Mouse (Mus musculus): Measurements from ENCODE around the gene Slf2.

- TF ChIP-seq CTCF (IDR thresholded peaks at IDR 0.05; ENCODE audit: low read depth, low read length) (no peak), GATA1 (IDR thresholded peaks at IDR 0.05; ENCODE audit: borderline replicate concordance, low read length) (no peak), POLR2AphosphoS5 (IDR thresholded peaks at IDR 0.05; ENCODE audit: insufficient replicate concordance, low read depth, low read length) (no peak), GATA2 (IDR thresholded peaks at IDR 0.05; ENCODE audit: borderline replicate concordance, low read depth, low read length) (no peak), TAL1 (conservative IDR thresholded peaks at IDR 0.05; ENCODE audit: low read depth, low read length) (no peak)
Measured at GRCm38 (mm10) chr19:45013581-45014225, 82.8 kb downstream of the Slf2 start.
